Mouse (Mus musculus) embryonic fibroblast, embryonic 13.5 days (primary cell): ENCODE data around the gene Prrx2.

Experiments used
- CTCF ChIP-seq: IDR thresholded peaks from 2 replicates; pipeline ENCODE4 v1.5.1; 2011; ENCODE audit warnings: mild to moderate bottlenecking, control low read depth, low read length, moderate library complexity, borderline replicate concordance; ENCODE audit not compliant: insufficient read depth
- POLR2A ChIP-seq: IDR thresholded peaks from 2 replicates; pipeline ENCODE4 v1.6.1; 2011; ENCODE audit warnings: low read depth, mild to moderate bottlenecking, control low read depth, low read length, moderate library complexity

- TF ChIP-seq CTCF (no peak), POLR2A (no peak)
Observed at GRCm38 (mm10) chr2:30918780-30919329, 84.1 kb downstream of the Prrx2 start.
